Mouse (Mus musculus) G1E-ER4 (cell line): Measurements from ENCODE around the gene Lrpap1. TPM values are rescaled to one million over a fixed set of nuclear protein-coding genes. Genes with fewer than 3 reads are reported as not detected.

Source experiments
- GATA1 ChIP-seq: IDR thresholded peaks from one replicate; pipeline ENCODE4 v1.8.0; 2012; ENCODE audit warnings: low read length, inconsistent platforms
- polyA plus RNA-seq: library from polyadenylated mRNA; stranded (reverse); fragments of >175 nt; gene quantifications from 2 replicates; pipeline ENCODE4 v1.2.3, GENCODE M21; 2012

Lrpap1 gene
- polyA plus RNA-seq, 1 experiment: 10.8 TPM

- TF ChIP-seq GATA1: no peak
Observed at GRCm38 (mm10) chr5:35133468-35133867, 27.9 kb upstream of the Lrpap1 start.

DNA sequence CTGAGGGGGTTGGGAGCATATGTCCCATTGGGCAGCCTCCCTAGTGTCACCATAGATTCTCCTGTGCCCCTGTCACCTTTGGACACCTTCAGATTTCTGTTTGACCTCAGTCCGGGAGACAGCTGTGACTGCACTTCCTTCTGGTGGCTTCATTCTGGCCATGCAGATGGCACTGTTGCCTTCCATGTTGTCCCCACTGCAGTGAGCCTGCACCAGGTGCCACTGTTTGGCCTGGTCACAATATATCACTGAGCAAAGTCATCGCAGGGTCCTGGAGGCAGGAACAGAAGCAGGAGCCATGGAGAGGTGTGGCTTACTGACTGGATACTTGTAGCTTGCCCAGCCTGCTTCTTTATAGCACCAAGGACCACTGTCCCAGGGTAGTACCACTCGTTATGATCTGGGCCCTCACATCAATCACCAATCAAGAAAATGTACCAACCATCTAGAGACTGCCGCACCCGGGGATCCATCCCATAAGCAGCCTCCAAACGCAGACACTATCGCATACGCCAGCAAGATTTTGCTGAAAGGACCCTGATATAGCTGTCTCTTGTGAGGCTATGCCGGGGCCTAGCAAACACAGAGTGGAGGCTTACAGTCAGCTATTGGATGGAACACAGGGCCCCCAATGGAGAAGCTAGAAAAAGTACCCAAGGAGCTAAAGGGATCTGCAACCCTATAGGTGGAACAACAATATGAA lies 26.9 kb upstream of the Lrpap1 start:
- no peak for TF ChIP-seq GATA1

- TF ChIP-seq GATA1: no peak
Observed at GRCm38 (mm10) chr5:35131773-35132172, 26.2 kb upstream of the Lrpap1 start.

GRCm38 (mm10) chr5:35131237-35131636 lies 25.7 kb upstream of the Lrpap1 start:
- no peak for TF ChIP-seq GATA1

- TF ChIP-seq GATA1: no peak
Observed at GRCm38 (mm10) chr5:35129767-35130191, 24.2 kb upstream of the Lrpap1 start.

DNA sequence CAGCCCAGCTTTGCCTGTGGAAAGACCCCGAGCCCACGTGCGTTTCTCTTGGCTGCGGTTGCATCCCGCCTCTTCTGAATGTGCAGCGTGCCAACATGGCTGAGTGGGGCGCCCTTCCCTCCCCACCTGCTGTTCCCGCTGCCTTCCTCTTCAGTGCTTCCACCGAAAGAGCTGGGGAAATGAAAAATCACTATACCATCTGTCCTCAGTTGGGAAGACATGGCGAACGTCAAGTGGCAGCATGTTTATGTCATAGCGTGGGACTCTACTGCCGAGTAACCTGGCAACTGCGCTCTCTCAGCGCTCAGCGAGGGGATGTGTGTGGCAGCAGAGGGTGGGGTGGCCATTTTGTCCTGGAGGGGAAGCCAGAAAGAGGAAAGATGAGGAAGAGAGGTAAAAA lies 23.6 kb upstream of the Lrpap1 start:
- TF ChIP-seq GATA1: no peak

- TF ChIP-seq GATA1: no peak
Observed at GRCm38 (mm10) chr5:35120024-35120423, 14.5 kb upstream of the Lrpap1 start.

DNA sequence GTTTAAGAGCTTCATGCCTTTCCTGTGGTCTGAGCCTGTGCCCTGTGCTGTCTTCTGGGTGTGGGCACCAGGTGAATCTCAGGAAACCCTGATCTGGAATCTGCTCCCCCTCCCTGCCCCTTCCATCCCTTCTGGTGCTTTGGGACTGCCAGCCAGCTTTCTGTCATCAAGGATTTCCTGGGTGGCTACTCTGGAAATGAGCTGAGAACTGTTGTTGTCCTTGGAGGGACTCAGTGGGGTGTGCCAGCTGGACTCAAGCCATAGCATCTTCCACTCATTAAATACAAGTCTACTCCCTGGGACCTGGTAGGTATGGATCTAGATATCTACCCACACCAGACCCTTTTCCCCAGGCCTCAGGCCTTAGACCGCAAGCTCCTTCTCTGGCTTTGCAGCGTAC lies 12.9 kb upstream of the Lrpap1 start:
- no peak for TF ChIP-seq GATA1

- TF ChIP-seq GATA1: no peak
Observed at GRCm38 (mm10) chr5:35117633-35118032, 12.1 kb upstream of the Lrpap1 start.

- no peak for TF ChIP-seq GATA1
Observed at GRCm38 (mm10) chr5:35116002-35116401, 10.4 kb upstream of the Lrpap1 start.

- TF ChIP-seq GATA1: no peak
Observed at GRCm38 (mm10) chr5:35112444-35112843, 6.9 kb upstream of the Lrpap1 start.

GRCm38 (mm10) chr5:35105922-35106298 lies 344 bp upstream of the Lrpap1 start:
- TF ChIP-seq GATA1: no peak

- no peak for TF ChIP-seq GATA1
Observed at GRCm38 (mm10) chr5:35104183-35104959, 1.2 kb downstream of the Lrpap1 start.

DNA sequence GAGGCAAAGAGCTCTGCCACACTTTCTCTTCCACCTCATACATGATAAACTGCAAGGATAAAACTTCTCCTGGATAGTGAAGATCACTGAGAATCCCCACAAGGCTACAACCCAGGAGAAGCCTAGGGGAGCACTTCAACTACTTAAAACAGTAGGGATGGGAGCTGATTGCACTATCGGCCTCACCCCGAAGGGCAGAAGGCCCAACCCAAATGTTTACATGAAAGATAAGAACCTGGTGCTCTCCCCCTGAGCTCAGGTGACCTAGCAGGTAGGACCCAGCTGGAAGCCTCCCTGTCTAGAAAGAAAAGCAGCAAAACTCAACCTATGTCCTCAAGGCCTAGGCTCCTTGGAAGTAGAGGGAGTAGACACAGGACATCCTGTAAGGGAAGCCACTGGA lies 2.0 kb downstream of the Lrpap1 start:
- no peak for TF ChIP-seq GATA1

DNA sequence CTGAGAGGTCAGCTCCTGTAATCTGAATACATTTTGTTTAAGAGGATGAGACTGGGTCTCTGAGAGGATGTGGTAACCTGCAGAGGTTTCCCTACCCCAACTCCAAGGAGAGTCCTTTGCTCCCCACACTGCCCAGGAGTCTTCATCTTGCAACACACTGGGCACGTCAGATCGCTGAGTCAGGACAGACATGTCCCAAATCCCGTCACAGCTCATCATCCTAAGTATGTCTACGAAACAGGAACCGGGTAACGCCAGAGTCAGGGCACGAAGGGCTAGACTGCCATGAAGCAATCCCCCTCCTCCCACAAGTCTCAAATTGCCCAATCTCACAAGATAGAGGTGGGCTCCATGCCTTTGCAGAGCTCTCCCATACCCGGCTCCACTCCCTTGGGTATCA lies 2.5 kb downstream of the Lrpap1 start:
- no peak for TF ChIP-seq GATA1

GRCm38 (mm10) chr5:35091636-35092035 lies 13.9 kb downstream of the Lrpap1 start:
- no peak for TF ChIP-seq GATA1

DNA sequence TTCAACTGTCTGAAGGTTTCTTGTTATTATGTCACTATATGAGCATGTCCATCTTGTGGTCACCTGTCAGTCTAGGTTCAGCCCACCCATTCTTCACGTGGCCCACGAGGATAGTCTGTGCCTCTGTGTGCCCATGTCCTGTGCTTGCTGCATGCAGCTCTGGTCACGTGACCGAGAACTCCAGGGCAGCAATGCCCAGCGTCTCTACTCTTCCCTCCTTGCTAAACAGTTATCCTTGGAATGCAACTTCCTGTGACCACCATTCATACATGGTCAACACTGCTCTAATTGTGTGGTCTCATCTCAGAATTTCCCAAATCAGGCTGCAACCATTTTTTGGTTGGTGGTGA lies 16.0 kb downstream of the Lrpap1 start:
- no peak for TF ChIP-seq GATA1
